Mouse (Mus musculus) brain, embryonic 18.5 days (tissue): Measurements from ENCODE around the gene Eci1.
A peak's percentile ranks its signal among the peaks of the same experiment; 100 is the strongest.
"Not testable (repeated sequence)": the region's sequence is repeated elsewhere in the genome, so short reads cannot be mapped to it uniquely, and the experiment has no call there.

Source experiments
- DNase-seq: peaks from one replicate; pipeline ENCODE4 v3.0.0-alpha.2; 2012; ENCODE audit warnings: low read depth, low spot score

The Eci1 gene

DNA sequence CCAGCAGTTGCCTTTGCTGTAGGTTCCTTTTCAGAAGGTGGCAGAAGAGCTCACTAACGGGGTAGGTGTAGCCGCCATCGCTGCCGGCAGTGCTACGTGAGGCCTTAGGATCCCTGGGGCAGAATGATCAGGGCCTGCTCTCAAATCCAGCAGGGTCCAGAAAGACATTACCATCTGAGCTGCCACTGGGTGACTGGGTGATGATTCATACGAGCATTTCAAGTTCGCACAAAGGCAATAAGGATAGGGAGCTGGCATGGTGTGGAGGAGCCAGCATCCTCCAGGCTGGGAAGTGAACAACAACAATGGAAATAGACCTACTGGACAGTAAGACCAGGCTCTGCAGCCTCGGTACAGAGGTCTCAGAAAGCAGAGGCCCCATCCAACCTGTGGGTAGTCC, 13.9 kb downstream of the Eci1 start:
- DNase-seq = no peak

DNA sequence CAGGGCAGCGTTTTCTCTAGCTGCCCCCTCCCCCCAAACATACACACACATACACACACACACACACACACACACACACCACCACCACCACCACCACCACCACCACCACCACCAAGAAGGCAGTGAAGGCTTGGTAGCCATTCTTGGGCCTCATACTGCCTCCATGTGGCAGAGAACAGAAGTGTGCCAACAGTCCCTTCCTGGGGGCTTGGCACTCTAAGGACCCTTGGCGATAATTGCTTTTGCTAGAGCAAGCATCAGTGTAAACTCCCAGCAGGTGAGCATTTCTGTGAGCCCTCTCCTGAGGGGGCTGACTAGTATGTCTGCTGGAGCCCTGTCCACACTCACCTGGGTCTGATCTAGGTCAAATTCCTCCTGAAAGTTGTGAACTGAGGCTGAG, 14.7 kb downstream of the Eci1 start:
- no peak for DNase-seq

DNA sequence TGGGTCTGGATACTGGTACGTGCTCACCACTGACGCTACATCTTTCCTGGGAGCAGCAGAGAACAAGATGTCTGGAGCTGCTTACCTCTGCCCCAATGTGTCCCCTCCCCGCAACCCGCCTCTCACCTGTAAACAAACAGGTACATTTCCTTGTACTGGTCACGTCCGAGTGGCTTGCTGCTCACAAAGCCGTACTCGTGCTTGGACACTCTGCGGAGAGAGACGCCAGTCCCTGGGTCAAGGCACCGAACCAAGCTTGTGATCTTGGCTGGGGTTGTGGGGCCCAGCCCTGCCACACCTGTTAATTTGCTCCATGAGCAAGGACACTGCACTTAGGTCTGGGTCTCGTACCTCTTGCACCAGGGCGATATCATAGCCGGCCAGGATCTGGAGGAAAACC, 15.7 kb downstream of the Eci1 start:
- no peak for DNase-seq

DNA sequence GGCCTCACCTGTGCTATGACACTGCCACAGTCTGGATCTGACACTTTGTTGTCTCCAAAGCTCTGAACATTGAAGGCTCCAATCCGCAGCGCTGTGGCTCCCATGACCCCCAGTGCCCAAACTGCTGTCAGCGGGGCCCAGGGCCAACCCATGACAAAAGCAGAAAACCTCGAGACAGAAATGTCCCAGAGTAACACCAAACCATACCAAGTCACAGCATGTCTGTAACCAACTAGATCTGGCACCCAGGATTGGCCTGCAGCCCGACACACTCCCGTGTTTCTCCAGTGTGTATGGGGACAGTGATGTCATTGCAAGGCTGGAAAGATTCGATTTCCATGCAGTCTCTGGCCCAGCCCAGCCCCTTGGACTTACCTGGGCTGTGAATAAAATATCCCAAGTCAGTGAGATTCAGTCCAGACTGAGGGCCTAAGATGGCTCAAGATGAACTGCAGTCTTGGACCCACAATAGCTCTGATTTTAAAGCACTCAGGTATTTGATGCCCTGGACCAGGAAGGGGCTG, 16.3 kb downstream of the Eci1 start, which contains the start of gene Dnase1l2:
TSS of gene Dnase1l2 (minus strand) at position 474 of the 524 bp plus-strand sequence.
- DNase-seq = no peak

DNA sequence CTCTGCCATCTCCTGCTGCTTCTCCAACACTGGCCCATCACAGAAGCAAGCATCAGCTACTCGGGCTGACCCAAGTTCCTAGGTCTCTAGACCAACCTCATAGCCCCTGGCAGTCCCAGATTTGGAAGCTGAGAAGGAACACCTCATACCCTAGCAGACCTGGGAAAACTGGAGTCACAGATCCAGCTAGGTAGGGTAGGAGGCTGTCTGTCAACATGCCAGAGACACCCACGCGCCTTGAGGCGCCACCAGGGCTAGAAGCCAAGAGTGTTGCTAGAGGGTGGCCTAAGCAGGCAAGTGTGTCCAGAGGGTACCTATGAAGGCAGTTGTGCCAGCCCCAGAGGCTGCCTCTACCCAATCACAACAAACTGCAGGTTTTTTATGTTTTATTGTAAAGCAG, 17.0 kb downstream of the Eci1 start:
- DNase-seq = no peak

- no peak for DNase-seq
These were observed 20.1 kb downstream of the Eci1 start for GRCm38 (mm10) chr17:24446590-24446989.

DNA sequence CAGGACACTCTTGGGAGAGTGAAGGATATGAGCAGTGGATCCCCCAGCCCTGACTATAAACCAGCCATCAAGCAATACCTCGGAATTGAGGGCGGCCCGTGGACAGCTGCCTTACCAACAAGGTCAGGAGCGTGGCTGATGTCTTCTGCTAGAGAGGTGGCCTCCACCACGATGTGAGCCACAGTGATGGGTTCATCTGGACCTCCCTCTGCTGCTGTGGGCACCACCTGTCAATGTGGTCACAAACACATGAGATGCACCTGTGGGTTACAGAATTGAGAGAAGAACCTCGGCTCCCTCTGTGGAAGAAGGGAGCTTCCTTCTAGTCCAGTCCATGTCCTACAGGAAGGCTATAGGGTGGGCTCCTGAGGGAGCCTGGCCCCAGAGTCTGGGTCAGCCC, 23.1 kb downstream of the Eci1 start:
- DNase-seq = no peak

DNA sequence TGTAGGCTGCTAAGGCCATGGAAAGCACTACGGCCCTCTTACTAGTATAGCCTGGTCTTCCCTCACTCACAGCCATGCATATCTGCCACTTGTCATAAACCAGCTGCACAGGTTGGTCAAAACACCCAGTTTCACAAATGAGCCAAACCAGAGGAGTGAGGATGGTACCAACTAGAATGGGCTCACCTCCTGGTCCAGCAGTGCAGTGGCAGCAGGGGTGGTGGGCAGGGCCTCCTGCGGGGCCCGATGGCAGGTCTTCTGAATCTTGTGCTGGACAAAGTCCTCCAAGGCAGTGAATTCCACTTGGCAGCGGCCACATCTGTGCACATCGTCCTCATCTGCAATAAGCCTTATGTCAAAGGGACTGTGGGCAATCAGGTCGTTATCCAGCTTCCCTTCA, 24.8 kb downstream of the Eci1 start:
- DNase-seq = no peak

- DNase-seq = no peak
These were observed 26.9 kb downstream of the Eci1 start for GRCm38 (mm10) chr17:24453372-24453771.

GRCm38 (mm10) chr17:24454218-24454755, 27.8 kb downstream of the Eci1 start:
- no peak for DNase-seq

DNA sequence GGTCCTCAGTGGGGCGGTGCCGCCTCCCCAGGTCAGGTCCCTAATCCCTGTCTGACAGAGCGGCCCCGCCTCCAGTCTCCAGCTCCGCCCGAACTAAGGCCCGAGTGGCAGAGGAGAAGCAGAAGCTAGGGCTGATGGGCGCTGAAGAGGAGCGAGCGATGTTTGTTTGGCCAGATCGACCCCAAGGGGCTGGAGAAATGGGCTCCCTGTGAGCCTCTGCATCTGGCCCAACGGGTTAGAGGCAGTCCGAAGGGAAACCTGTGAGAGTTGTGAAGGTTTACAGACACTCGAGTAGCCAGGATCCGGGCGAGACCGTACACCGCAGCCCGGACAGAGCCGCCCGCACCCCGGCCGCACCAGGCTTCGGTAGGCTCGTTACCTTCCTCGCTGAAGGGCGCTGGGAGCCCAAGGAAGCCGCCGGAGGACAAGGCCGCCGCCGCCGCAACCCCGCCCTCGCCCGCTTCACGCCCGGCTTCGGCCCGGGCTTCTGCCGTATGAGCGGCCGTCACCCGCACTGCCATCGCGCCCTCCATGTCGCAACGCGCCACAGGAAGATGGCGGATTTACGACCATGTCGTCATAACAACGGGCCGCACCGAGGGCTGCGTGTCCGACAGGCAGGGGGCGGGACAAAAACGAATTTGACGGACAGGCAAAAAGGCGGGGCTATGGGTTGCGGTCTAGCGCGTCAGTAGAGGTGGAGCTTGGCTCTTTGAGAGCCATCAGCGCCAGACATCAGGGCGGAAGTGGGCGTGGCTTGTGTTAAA, 28.5 kb downstream of the Eci1 start:
- DNase-seq = peak; percentile 97

DNA sequence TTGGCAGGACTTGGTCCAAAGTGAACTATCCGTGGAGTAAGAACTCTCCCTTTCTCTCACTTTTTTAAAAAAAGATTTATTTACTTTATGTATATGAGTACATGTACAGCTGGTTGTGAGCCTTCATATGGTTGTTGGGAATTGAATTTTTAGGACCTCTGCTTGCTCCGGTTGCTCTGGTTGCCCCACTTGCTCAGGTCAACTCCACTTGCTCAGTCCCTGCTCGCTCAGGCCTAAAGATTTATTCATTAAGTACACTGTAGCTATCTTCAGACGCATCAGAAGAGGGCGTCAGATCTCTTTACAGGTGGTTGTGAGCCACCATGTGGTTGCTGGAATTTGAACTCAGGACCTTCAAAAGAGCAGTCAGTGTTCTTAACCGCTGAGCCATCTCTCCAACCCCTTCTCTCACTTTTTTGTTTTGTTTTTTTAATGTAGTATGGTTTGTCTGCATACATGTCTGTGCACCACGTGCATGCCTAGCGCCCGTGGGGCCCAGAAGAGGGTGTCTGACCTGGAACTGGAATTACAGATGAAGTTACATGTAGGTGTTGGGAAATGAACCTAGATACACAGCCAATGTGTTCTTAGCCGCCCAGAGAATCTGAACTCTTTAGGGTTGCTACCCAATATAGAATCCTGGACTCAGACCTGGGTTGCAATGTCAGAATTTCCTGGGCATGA, 29.2 kb downstream of the Eci1 start:
- DNase-seq = not testable (repeated sequence)

DNA sequence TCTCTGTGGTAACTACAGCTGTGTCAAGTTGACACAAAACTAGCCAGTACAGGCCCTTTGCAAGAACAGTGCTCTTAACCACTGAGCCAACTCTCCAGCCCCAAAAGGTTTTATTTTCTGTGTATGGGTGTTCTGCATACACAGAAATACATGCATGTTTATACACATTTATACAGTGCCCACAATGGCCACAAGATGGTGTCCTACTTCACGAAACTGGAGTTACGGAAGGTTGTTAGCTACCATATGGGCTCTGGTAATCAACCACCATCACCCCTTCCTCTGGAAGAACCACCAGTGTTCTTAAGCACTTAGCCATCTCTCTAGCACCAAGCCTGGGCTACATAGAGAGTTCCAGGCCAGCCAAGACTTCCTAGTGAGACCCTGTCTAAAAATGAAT, 35.1 kb downstream of the Eci1 start:
- DNase-seq = no peak

DNA sequence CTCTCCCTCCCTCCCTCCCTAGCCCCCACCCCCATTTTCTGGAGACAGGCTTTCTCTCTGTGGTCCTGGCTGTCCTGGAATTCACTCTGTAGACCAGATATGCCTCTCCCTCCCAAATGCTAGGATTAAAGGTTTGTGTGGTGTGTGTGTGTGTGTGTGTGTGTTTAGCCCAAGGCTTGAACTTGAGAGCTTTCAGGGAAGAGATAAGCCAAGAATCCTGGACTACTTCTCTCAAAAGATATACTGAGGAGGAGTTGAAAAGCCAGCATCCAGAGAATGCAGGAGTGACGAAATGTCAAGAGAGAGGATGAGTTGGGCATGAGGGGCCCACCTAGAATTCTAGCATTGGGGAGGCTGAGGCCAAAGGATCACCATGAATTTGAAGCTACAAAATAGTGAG, 36.5 kb downstream of the Eci1 start:
- no peak for DNase-seq

DNA sequence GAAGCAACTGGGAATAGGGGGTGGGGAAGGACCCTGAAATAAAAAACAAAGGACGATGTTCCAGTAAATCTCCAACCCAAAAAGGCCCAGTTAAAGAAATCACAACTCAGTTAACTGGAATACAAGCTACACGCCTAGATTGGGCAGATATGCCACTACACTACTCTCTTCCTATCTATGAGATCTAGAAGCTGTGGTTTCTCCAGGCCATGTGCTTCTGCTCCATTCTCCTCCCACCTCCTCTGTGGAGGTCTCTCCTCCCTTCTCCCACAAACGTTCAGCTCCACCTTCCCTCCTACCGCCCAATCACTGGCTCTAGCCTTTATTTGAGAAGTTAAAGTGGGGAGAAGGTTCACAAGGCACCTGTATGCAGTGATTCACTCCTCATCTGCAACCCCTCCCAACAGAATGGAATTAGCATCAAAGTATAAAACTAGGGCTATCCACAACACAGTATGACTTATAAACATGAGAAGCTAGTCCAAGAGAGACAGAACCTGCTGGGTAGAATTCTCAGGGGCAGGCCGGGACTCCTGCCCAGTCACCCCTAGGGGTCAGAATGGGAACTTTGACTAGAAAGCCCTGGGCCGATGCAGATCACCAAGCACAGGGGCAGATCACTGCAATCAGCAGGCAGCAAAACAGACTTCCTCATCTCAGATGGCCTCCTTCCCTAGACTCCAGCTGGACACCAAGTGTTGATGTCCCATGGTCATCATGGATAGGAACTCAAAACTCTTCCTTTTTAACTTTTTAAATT, 37.1 kb downstream of the Eci1 start:
- no peak for DNase-seq

DNA sequence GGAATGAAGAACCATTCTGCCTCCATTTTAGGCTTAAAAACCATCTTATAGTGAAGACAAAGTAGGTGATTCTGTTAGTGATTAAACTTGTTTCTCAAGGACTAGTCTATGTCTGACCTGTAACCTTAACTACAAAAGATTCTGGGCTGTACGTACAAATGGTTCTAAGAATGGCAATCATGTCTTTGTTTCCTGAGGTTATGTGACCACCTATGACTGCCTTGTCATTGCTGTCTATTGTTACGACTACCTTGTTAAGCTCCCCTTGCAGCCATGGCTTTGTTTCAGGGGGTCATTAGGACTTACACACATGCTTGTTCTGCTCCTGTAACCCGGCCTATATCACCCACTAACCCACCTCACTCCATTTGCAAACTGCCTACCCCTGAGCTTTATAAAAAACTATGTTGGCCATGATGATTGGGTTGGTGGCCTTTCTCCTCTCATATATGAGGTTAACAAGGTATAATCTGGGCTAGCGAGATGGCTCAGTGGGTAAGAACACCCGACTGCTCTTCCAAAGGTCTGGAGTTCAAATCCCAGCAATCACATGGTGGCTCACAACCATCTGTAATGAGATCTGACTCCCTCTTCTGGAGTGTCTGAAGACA, 42.3 kb downstream of the Eci1 start:
- no peak for DNase-seq

DNA sequence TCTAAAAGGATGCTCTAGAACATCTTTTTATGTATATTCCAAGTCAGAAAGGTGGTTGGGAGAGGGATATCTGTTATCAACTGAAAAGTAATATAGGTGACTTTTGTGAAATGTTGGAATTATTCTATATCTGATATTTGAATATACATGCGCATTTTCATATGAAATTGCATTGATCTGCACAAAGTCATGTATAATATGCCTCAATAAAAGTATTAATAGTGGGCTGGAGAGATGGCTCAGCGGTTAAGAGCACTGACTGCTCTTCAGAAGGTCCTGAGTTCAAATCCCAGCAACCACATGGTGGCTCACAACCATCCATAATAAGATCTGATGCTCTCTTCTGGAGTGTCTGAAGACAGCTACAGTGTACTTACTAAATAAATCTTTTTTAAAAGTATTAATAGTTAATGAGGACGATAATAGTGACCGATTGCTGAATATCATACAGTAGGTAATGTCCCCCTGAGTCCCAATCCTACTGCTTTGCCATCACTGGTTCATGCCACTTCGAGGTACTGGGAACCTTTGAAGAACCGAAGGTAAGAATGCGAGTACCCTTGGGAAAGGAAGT, 43.0 kb downstream of the Eci1 start:
- no peak for DNase-seq

GRCm38 (mm10) chr17:24469910-24470602, 43.6 kb downstream of the Eci1 start, which contains the start of the genes E4f1 and Pgp:
TSS of gene E4f1 (minus strand) at chr17:24470313.
TSS of gene Pgp (plus strand) at chr17:24470392.
- peak; percentile 97 for DNase-seq

- DNase-seq = no peak
These were observed 44.5 kb downstream of the Eci1 start for GRCm38 (mm10) chr17:24470701-24471527.

DNA sequence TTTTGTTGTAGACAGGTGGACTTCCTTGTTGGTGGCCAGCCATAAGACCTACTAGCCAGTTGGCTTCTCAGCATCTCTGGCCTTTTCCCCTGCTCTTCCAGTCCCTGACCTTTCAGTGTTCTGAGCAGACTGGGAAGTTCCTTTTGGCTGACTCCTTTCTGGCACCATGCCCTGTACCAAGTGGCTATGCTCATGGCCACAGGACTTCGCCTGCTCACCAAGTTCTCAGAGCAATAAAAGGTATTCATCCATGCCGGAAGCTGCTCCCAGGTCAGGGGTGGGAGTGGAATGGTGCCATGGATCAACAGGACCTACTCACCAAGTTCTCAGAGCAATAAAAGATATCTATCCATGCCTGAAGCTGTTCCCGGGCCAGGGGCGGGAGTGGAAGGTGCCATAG, 46.1 kb downstream of the Eci1 start:
- no peak for DNase-seq
